Mouse (Mus musculus) T-helper 1 cell (primary cell): ENCODE measurements around the gene Oxsr1.

Experiments used
- in situ Hi-C: fragments of 300-600 bp; cut with MboI, MseI; formaldehyde crosslinking; loops from one replicate; pipeline ENCODE4 v1.15.1; 2025; ENCODE audit warnings: high pct_unique_total_duplicates

The Oxsr1 gene

GRCm38 (mm10) chr9:119274814-119275213 lies 47.4 kb downstream of the Oxsr1 start:
- in situ Hi-C loops = loop anchor here (25.0 kb wide), 1 partner anchor 988 kb away; no protein-coding TSS in a partner anchor

GRCm38 (mm10) chr9:119271496-119271895 lies 50.7 kb downstream of the Oxsr1 start:
- in situ Hi-C loops = loop anchor here (25.0 kb wide), 1 partner anchor 984 kb away; no protein-coding TSS in a partner anchor

GRCm38 (mm10) chr9:119268588-119269145 lies 53.6 kb downstream of the Oxsr1 start:
- in situ Hi-C loops = loop anchor here (25.0 kb wide), 1 partner anchor 981 kb away; no protein-coding TSS in a partner anchor

- in situ Hi-C loops = loop anchor here (25.0 kb wide), 1 partner anchor 981 kb away; no protein-coding TSS in a partner anchor
Observed at GRCm38 (mm10) chr9:119268120-119268519, 54.1 kb downstream of the Oxsr1 start.

- in situ Hi-C loops = loop anchor here (25.0 kb wide), 1 partner anchor 979 kb away; no protein-coding TSS in a partner anchor
Observed at GRCm38 (mm10) chr9:119266121-119266395, 56.2 kb downstream of the Oxsr1 start.

GRCm38 (mm10) chr9:119265373-119266120 lies 56.7 kb downstream of the Oxsr1 start:
- in situ Hi-C loops = loop anchor here (25.0 kb wide), 1 partner anchor 978 kb away; no protein-coding TSS in a partner anchor

- in situ Hi-C loops = loop anchor here (25.0 kb wide), 1 partner anchor 976 kb away; no protein-coding TSS in a partner anchor
Observed at GRCm38 (mm10) chr9:119263067-119263466, 59.2 kb downstream of the Oxsr1 start.

- in situ Hi-C loops = loop anchor here (25.0 kb wide), 1 partner anchor 974 kb away; no protein-coding TSS in a partner anchor
Observed at GRCm38 (mm10) chr9:119260825-119261224, 61.4 kb downstream of the Oxsr1 start.

GRCm38 (mm10) chr9:119258785-119259184 lies 63.4 kb downstream of the Oxsr1 start:
- in situ Hi-C loops = loop anchor here (25.0 kb wide), 1 partner anchor 971 kb away; no protein-coding TSS in a partner anchor

GRCm38 (mm10) chr9:119258128-119258527 lies 64.1 kb downstream of the Oxsr1 start:
- in situ Hi-C loops = loop anchor here (25.0 kb wide), 1 partner anchor 971 kb away; no protein-coding TSS in a partner anchor

GRCm38 (mm10) chr9:119256161-119256560 lies 66.1 kb downstream of the Oxsr1 start:
- in situ Hi-C loops = loop anchor here (25.0 kb wide), 1 partner anchor 969 kb away; no protein-coding TSS in a partner anchor

- in situ Hi-C loops = loop anchor here (25.0 kb wide), 1 partner anchor 968 kb away; no protein-coding TSS in a partner anchor
Observed at GRCm38 (mm10) chr9:119255096-119255495, 67.1 kb downstream of the Oxsr1 start.

- in situ Hi-C loops = loop anchor here (25.0 kb wide), 1 partner anchor 967 kb away; no protein-coding TSS in a partner anchor
Observed at GRCm38 (mm10) chr9:119254187-119254586, 68.0 kb downstream of the Oxsr1 start.

GRCm38 (mm10) chr9:119247996-119248395 lies 74.2 kb downstream of the Oxsr1 start:
- in situ Hi-C loops = loop anchor here (5.0 kb wide), 1 partner anchor 34 kb away; no protein-coding TSS in a partner anchor

- in situ Hi-C loops = loop anchor here (5.0 kb wide), 1 partner anchor 35 kb away; no protein-coding TSS in a partner anchor
Observed at GRCm38 (mm10) chr9:119246826-119247225, 75.4 kb downstream of the Oxsr1 start.

GRCm38 (mm10) chr9:119243981-119244380 lies 78.2 kb downstream of the Oxsr1 start:
- in situ Hi-C loops = no loop called here

- in situ Hi-C loops = no loop called here
Observed at GRCm38 (mm10) chr9:119241169-119241865, 80.9 kb downstream of the Oxsr1 start.

- in situ Hi-C loops = no loop called here
Observed at GRCm38 (mm10) chr9:119240286-119240997, 81.8 kb downstream of the Oxsr1 start.

- in situ Hi-C loops = no loop called here
Observed at GRCm38 (mm10) chr9:119239274-119239673, 83.0 kb downstream of the Oxsr1 start.

GRCm38 (mm10) chr9:119238796-119239195 lies 83.4 kb downstream of the Oxsr1 start:
- in situ Hi-C loops = no loop called here

- in situ Hi-C loops = no loop called here
Observed at GRCm38 (mm10) chr9:119231552-119231951, 90.7 kb downstream of the Oxsr1 start.
